Mouse (Mus musculus) naive thymus-derived CD4-positive, alpha-beta T cell, adult 2 months (primary cell): ENCODE measurements around the gene Hmces.
"Not testable (repeated sequence)": the region's sequence is repeated elsewhere in the genome, so short reads cannot be mapped to it uniquely, and the experiment has no call there.

Experiments
- DNase-seq: peaks from one replicate; pipeline ENCODE4 v3.0.0-alpha.2; 2011; ENCODE audit warnings: low read depth

Hmces gene

GRCm38 (mm10) chr6:87915939-87916338 lies 2.2 kb downstream of the Hmces start:
- peak; percentile 52 for DNase-seq

DNA sequence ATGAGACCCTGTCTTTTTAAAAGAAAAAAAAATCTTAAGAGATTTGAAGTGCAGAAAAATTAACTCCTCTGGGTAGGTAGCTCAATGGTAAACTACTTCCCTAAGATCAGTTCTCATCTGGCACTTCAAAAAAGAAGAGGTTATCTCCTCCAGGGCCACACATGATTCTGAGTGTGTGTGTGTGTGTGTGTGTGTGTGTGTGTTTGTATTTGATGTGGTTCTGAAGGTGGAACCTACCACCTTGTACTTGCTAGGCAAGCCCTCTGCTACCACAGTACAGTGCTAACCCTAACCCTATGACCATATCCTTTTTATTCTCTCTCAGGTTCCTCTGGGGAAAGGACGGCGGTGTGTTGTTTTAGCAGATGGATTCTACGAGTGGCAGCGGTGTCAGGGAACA lies 7.5 kb downstream of the Hmces start:
- DNase-seq = peak; percentile 52

- DNase-seq = no peak
These were observed 9.9 kb downstream of the Hmces start for GRCm38 (mm10) chr6:87923624-87924023.

DNA sequence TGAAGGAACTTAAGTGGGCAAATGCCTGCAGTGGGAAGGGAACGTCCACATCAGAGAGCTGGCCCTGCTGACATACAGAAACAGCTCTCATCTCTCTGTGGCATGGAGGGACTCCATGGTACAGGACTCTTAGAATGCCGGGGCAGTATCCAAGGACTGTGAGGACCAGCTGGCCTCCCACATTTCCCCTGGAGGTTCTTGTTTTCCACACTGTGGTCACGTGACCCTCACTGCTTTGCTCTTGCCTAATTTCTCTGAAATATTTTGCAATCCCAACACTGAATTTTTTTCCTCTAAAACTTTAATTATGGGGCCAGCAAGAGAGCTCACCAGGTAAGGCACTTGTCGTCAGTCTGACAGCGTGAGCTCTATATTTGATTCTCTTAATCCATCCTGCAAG lies 21.3 kb downstream of the Hmces start:
- DNase-seq = no peak

DNA sequence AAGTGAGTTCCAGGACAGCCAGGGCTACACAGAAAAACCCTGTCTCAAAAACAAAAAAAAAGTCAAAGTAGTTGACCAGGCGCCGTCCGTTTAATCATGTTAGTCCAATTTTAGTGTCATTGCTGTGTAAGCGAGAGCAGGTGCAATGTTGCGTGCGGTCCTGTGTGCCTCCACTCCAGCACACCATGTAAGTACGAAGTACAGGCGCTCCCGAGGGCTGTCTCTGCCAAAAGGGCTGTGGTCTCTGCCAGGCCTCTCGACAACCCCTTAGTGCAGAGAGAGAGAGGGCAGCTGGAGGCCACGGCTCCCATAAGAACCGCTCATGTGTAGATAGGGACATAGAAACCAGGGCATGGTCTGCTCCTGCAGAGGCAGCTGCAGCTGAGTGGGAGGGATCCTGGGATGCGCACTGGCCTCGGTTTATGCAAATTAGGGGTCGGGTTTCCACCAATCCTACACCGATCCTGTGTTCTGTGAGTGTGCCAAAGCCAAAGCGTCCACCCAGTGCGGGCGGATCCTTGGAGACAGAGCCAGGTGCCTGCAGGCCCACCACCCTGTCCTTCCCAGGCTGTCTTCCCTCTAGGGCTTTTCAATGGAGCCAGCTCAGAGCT lies 23.5 kb downstream of the Hmces start:
- no peak for DNase-seq

GRCm38 (mm10) chr6:87938941-87939340 lies 25.2 kb downstream of the Hmces start:
- DNase-seq = no peak

DNA sequence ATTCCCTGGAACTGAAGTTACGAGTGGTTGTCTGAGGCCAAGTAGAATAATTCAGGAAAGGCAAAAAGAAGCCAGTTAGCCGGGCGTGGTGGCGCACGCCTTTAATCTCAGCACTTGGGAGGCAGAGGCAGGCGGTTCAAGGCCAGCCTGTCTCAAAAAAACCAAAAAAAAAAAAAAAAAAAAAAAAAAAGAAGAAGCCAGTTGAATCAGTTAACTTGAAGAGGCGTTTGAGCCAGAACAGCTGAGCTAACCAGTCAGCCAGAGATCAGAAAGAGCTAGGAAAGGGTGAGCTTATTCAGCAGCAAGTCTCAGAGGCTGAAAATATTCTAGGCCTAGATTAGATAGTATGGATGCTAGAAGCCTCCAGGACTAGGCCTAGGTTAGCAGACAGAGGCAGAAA lies 28.4 kb downstream of the Hmces start:
- DNase-seq = no peak

- DNase-seq = not testable (repeated sequence)
These were observed 48.7 kb downstream of the Hmces start for GRCm38 (mm10) chr6:87962457-87962856.

GRCm38 (mm10) chr6:87970041-87970440 lies 56.3 kb downstream of the Hmces start:
- no peak for DNase-seq

DNA sequence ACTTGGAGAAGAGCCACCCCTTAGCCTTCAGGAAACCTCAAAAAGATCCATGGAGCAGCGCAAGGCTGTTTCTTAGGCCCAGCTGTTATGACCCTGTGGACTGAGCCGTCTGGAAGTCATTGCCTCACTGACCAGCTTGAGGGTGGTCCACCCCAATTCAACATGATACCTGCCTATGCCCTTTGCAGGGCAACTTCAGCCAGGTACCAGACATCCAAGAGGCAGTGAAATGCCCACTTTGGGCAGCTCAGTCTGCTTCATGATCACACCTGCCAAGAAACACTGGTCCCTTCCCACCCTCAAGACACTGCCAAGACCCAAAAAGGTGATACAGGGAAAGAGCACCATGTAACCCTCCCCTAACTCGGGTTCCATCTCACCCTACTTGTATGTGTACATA lies 66.0 kb downstream of the Hmces start:
- no peak for DNase-seq

DNA sequence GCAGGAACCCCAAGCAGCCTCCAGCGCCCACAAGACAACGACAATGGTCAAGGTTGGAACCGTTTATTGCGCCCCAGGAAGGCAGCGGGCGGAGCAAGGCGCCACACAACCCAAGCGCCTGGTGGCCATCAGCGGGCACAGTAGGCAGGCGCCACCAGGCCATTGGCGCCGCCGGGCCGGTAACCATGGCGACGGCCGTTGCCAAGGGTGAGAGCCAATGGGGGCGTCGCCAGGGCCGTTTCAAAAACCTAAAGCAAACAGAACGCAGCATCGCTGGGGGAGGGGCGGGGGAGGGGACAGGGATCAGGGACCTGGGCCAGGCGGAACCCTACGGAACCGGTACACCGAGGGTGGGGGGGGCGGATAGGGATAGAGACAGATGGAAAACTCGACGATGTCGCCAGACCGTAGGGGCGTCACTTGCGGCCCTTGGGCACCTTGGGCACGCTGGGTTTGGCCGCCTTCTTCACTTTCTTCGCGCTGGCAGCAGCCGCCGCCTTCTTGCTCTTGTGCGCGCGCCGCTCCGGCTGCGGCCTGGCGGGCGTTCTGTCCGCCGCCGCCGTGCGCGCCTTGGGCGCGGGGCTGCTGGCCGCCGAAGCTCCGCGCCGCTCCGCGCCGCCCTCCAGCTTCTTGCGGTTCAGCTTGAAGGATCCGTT lies 66.8 kb downstream of the Hmces start:
- no peak for DNase-seq

DNA sequence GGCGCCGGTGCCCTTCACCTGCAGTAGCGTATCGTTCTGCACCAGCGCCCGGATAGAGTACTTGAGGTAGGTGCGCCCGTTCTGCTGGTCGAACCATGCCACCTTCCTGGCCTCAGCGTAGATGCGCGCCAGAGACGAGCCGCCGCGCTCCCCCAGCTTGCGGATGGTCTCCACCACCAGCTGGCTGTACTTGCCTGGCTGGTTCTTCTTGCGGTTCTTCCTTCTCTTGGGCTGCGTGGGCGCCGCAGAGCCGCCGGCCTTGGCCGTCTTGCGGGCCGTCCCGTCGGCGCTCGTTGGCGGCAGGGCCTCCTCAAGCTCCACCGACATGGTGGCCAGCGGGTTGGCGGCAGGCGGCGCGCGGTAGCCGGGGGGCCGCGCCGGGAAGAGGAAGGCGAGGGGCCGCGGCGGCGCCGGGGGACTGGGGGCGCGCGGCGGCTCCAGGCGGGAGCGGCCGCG lies 67.3 kb downstream of the Hmces start:
- no peak for DNase-seq

DNA sequence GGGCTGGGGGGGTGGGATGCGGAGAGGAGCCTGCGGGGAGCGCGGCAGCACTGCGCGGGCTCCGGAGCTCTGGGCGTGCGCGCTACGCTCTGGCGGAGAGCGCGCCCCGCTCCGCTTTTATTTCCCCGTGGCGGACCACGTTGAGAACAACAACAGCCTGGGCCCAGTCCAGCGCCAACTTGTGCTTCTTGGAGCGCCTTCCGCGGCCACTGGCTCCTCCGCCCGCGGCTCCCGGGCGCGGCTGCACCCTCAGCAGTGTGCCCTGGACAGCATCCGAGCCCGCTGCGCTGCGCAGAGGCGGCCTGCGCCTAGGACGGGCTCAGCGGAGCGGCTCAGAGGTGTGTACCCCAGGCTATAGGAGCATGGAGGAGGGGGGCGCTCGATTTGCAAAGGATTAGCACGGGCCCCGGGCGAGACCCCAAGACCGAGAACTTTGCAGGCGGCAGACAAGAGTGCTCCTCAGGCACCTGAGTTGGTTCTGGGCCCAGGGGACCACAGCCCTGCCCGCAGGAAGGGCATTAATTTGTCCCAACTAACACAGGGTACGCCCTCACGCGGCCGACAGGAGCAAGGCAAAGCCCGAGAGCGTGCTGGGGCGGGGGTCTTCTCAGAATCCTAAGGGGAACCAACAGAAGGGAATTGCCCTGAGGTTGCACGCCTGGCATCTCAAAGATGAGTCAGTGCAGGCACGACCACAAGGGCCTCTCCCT lies 68.0 kb downstream of the Hmces start, which contains the start of gene H1fx:
Gene H1fx, minus strand, starts transcription at position 91 of the 710 bp plus-strand sequence.
- DNase-seq = no peak

DNA sequence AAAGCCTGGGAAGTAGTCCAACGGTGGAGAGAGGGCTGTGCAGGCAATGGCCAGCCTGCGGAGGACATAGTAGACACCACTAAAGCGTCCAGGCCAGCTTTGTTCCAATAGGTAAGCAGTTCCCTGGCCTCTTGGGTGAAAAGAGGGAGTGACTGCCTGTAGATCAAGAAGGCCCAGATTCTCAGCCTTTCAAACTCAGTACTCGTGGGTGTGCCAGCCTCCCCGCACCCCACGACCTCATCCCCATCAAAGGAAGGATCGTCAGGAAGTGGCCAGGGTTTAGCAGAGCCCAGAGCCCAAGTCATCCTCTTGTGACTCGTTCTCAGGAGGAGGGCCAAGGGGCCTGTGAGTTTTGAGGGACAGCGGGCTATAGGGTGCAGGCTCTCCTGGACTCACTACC lies 68.8 kb downstream of the Hmces start:
- DNase-seq = no peak
